Mouse (Mus musculus) 3T3-L1 (cell line): ENCODE measurements around the gene Map4k4.

Experiments used
- DNase-seq: peaks from one replicate; pipeline ENCODE4 v3.0.0-alpha.2; 2015; ENCODE audit warnings: low read depth, low spot score

The Map4k4 gene

DNA sequence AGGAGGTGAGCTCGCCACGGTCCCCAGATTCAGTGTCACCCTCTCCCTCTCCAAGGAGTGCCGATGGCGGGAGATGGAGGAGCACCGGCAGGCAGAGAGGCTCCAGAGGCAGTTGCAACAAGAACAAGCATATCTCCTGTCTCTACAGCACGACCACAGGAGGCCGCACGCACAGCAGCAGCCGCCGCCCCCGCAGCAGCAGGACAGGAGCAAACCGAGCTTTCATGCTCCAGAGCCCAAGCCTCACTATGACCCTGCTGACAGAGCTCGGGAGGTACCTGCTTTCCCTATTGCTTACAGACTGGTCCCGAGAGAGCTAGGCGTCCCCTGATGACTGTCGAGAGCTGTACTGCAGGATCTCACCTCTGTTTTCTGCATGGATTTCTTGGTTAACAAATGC lies 99.8 kb downstream of the Map4k4 start:
- no peak for DNase-seq

DNA sequence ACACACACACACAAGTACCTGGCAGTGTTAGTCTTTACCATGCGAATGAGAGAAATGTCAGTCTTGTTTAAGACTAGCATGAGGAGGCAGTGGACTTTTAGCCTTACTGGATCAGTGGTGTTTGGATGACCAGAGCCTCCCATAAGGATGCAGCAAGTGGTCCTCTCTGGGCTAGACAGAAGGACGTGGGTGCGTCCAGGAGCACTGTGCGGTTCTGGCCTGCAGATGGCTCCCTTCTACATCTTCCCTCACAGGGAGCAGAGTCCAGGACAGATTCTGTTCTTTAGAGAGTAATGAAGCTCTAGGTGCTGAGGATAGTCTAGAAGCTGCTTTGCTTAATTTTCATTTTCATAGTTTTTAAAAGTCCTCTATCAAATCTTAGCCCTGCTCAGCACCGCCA lies 100.2 kb downstream of the Map4k4 start:
- DNase-seq: peak; percentile 61

DNA sequence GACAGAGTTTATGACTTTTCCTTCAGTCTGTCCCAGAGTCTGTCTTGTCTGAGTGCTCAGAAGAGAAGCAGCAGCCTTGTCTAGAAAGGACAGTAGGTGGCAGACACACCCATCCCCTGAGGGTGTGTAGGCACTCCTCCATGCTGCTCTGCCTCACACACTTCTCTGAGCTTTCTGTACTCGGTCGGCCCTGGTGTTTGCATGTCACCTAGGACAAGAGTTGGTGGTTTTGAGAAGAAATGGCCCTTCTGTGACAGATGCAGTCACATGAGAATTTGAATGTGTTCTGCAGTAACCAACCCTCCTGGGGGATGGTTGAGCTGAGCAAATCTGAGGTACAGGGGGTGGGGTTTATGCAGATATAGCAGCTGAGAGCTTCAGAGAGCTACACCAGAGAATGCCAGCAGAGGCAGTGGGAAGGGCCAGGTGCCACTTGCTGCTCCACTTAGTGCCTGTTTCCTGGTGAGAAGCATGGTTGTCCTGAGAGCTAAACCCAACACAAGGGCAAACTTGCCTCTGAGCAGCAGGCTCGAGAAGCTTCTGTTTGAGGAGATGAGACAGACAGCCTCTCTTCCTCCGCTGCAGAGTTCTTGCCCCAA lies 101.5 kb downstream of the Map4k4 start:
- peak; percentile 40 for DNase-seq

DNA sequence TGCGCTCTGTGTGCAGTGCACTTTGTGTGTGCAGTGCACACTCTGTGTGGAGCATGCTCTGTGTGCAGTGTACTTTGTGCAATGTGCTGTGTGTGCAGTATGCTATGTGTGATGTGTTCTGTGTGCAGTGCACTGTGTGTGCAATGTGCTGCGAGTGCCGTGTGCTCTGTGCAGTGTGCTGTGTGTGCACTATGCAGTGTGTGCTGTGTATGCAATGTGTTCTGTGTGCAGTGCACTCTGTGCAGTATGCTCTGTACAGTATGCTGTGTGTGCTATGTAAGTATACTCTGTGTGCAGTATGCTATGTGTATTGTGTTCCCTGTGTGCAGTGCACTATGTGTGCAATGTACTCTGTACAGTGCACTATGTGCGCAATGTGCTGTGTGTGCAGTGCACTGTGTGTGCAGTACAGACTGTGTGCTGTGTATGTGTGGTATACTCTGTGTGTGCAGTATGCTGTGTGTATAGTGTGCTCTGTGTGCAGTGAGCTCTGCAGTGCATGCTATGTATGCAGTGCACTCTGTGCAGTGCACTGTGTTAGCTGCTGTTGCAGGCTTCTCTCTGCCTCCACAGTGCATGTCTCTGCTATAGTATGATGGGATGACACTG lies 105.4 kb downstream of the Map4k4 start:
- no peak for DNase-seq

DNA sequence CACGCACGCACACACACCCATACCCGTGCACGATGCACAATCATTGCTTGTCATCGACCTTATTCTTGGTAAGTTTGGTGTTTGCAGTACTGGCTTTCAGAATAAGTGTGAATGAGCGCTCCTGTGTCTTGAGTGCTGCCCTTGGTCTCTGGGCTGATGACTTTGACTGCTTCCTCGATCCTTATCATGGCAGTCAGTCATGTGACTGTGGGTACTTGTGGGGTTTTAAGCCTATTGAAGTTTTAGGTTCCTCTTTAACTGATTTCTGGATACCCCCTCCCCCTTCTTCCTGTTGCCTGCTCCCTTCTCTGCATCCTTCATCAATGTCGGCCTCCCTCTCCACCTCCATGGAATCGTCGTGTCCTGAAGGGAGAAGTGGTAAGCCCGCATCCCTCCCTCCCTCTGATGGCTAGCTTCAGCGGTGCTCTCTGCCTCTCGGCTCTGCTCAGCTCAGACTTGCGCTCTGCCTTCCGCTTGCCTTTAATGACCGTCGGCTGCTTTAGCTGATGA lies 107.3 kb downstream of the Map4k4 start:
- DNase-seq: no peak

DNA sequence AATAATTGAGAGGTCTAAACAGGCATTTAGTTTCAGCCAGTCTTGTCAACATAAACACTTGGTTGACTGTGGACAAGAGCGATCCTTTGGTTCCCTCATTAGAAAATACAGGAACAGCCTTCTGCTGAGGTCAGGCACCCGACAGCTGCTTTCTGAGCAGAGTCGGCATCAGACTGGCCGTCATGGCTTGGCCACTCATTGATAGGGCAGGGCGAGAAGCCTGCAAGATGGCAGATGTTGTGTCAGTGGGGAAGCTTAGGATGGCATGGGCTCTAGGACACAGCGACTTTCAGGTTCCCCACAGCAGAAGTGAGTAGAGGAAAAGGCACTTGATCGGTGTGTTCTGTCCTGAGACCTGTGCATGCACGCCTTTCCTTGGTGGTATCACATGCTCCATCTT lies 112.0 kb downstream of the Map4k4 start:
- DNase-seq: no peak

DNA sequence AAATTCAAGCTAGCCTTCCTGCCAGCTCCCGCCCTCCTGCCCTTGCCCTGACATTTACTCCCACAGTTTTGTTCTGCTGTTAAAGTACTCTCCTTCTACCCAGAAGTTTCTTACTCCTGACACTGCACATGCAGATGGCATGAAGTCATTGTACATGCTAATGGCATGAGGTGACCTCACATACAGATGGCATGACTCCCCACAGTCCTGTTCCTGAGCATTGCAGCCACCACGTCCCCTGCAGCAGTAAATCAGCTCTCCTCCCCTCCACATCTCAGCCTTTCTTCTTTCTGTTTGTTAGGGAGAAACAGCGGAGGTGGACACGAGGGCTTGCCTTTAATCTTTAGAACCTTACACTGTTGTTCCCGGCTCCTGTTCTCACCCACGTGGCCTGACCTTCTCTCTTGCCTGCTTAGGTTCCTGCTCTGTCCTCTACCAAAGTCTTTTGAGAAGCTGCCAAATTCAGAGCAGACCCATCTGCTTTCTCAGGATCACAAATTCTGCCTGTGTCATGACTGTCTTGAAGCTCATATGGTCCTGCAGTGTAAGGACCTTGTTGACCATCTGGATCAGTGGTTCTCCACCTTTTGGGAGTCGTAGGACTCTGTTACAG lies 114.5 kb downstream of the Map4k4 start:
- DNase-seq: no peak

DNA sequence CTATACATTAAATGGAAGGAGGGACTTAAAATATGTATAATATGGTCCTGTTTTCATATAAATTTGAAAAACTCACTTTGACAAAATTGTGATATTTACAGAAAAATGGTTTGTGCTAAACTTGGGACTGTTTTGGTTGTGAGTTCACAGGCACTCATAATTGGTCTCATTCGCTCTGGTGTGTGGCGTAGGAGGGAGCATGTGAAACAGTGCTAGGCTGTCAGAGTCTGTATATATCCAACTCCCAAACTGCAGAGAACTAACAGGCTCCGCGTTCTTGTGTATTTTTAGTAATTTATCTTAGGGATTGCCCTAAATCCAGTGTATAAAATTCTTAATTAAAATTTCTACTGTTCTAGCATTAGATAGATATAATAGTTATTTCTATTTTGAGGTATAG lies 120.9 kb downstream of the Map4k4 start:
- no peak for DNase-seq

DNA sequence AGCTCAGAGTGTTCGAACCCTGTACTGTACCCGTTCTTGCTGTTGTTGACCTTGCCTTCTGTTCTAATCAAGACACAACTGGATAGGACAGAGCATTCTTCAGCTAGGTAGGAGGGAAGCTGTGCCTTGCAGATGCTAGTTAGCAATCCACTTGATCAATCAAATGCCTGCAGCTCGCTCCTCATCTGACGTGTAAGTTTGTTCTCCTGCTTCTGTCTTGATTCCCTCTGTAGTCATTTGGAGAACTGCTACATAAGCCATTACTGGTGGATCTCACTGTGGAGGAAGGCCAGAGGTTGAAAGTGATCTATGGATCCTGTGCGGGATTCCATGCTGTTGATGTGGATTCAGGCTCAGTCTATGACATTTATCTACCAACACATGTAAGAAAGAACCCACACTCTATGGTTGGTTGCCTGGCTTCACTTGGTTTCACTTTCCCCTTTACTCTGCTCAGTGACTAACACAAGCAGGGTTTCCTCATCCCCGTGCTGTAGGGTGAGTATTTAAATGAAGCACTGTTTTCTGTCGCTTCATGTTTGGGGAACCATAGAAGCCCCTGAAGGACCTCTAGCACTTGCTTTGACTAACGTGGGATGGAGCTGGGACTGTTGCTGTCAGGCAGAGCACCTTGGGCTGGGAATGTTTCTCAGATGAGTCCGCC lies 121.9 kb downstream of the Map4k4 start:
- DNase-seq: no peak

DNA sequence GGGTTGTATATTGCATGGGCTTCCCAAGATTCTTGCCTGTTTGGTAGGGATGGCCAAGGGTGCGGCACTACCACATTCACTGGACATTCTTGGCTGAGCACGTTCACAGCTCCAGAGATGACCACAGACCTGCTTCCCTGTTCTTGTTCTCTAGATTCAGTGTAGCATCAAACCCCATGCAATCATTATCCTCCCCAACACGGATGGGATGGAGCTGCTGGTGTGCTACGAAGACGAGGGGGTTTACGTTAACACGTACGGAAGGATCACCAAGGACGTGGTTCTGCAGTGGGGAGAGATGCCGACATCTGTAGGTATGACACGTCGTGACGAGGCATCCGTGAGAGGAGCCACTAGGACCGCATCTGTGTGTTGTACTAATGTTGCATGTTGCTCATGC lies 122.5 kb downstream of the Map4k4 start:
- DNase-seq: no peak

DNA sequence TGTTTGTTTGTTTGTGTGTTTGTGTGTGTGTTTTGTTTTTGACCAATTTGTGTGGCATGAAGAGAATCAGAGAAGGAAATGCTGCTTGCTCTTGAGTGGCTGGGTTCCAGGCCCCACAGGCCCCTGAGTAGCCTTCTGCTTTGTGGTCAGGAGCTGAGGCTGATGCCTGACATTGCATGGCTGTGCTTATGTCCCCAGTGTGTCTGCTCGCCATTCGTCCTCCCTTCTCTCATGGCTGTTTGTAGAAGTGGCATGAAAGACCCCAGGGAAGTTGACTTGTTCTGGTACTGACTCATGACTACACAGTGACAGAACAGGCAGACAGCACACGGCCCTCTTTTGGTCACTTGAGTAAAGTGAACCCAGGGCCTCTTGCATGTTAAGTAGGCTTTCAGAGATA lies 123.0 kb downstream of the Map4k4 start:
- DNase-seq: no peak

DNA sequence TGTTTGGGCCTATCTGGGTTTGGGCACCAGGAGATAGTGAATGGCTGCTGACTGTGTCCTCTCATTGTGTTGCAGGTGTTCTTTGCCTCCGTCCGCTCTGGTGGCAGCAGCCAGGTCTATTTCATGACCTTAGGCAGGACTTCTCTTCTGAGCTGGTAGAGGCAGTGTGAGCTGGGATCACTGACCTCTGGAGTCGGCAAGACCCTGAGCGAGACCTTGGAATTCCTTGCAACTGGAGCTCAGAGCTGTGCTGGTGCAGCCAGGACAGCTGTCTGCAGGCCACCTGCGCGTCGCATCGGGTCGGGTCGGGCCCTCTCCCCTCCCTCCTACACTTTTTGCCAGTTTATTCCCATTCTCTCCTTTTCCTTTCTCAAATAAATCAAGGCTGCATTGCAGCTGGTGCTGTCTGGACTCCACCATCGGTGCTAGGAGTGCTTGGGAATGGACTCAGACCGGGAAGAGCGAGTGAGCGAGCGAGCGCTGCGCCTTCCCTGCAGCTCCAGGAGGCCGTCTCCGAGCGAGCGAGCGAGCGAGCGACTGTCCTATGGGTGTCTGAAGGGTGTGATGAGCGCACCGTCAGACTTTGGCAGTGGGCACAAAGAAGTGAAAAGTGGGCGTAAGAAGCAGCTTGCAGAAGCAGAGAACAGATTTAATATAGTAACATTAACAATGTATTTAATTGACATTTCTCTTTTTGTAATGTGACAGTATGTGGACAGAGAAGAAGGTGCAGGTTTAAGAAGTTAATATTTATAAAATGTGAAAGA lies 124.0 kb downstream of the Map4k4 start:
- DNase-seq: no peak

DNA sequence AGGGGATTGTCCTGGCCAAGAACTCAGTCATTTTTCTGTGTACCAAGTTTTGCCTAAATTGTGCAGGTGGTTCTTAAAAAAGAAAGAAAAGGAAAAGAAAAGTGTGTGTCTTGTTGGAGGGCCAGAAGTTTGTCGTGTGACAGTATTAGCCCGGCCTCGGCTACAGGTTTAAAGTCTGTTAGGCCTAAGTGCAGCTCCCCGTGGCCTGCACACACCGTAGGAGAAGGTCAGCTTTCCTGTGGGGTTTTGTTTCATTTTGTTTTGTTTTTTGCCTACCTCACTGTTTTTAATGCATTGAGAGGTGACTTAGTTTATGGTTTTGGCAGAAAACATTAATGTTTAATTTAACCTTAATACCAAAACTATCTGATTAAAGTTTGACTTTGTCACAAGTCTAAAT lies 124.7 kb downstream of the Map4k4 start:
- no peak for DNase-seq

DNA sequence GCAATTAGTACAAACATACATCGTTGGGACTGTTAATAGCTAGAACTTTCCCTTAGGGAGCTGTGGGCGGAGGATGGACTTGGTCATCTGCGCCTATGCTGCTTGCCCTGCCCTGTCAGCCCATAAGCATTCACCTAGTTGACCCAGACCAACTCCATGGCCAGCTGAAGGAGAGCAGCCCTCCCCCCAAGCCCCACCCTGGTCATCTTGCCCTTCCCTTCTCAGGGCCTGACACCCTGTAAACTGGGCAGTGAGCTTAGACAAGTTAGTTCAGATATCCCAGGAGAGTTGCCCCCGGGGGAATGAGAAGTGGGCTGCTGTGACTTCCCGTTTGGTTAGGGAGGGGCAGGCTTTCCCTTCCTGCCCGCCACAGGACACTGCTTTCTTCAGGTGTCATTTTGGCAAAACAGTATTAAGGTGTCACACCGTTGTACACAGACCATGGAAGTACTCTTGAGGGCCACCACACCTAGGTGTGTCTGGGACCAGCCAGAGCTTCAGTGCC lies 126.5 kb downstream of the Map4k4 start:
- no peak for DNase-seq

DNA sequence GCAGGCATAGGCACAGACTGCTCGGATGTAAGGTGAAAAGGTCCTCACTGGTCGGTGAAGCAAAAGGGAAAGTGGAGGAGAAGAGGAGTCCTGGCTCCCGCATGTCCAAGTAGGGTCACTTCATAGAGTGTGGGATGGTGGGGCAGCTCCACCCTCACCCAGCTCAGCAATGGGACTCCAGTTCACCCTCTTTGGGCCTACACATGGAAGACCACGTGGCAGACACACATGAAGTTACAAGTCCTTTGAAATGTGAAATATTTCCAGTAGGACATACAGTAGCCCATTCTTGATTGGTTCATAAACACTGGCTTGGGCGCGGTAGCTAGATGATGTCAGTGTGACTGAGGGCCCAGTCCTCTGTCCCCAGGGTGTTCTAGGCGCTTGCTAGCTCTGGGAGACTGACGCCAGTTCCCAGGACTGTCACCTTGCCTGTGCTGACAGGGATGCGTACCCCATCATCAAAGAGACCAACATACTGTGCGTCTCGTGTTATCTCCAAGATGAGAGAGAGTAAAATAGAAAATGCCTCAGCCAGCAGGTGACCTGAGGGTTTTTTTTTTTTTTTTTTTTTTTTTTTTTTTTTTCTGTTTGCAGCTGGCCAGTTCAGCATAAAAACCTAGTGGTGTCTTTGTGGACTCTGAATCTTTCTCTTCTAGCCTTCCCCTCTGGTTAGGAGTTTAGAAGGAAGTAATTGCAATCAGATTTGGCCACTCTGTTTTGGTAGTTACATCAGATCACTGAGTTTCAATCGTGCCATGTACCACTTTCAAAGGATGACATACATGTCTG lies 127.7 kb downstream of the Map4k4 start:
- DNase-seq: no peak

DNA sequence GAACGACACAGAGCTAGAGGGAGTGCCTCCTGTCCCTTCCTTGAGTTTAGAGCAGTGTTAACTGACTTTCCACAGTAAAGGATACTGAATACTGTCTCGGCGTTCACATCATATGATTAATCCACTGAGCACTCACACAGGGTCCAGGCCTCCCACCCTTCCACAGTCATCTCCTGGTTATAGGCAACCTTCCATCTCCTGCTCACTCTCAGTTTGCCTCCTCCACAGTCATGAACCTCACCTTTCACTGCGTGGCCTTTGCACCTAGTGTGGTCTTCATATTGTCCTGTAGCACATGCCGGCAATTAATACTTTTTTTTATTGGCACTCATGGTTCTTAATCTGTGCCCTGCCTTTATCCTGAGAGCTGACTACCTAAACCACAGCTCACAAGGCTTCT lies 128.9 kb downstream of the Map4k4 start:
- DNase-seq: no peak

DNA sequence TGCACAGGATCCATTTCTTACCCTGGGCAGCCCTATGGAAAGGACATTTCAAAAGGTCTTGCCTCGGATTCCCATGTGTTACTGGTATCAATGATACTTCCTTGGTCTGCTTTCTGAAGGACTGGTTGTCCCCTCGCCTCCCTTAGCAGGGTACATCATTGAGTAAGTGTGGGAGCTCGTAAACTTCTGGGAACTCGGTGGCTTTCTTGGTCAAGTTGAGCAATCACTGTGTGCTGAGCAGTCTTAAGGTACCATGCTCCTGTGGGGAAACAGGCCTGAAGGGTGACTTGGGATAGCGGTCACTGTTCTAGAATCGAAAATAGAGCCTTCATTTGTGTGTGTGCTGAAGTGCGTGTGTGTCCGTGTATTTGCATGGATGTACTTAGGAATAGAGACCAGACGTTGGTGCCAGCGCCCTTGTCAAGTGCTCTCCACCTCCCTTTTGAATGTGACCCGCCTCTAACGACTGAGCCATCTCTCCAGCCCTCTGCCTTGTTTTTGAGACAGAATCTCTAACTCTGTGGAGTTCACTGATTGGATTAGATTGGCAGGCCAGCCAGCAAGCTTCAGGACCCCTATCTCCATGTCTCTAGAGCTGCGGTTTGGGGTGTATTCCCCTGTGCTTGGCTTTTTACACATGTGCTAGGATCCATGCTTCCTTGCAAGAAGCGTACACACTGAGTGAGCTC lies 129.7 kb downstream of the Map4k4 start:
- DNase-seq: no peak

DNA sequence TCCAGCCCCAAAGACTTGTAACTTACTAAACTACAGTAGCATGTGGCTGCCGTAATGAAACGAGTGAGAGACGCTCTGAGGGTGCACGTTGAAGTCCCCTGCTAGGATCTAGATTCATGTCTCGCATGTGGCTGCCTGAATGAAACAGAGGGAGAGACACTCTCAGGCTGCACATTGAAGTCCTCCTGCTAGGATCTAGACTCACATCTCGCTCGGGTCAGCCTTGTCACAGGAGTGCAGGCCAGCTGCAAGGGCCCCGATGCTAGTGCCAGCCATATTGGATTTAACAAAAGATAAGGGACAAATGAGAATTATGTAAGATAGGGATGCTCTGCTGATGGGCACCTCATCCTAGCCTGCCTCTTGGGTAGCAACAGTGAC lies 130.3 kb downstream of the Map4k4 start:
- no peak for DNase-seq

DNA sequence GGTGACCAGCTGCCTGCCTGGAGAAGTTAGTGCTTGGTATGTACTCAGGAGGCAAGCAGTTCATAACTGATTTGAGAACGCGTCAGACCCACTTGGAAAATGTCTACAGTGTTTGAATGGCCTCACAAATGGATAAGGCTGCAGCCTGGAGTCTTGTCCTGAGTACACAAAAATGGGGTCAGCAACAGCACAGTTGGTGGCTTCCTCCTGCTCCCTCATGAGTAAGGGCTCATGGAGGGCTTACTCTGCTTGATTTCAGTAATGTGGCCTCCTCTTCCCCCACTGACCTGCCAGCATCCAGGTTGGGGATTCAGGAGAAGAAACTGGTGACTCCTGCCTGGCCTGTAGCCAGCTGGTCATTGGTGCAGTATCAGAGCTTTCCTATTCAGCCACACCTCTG lies 130.9 kb downstream of the Map4k4 start:
- DNase-seq: no peak

DNA sequence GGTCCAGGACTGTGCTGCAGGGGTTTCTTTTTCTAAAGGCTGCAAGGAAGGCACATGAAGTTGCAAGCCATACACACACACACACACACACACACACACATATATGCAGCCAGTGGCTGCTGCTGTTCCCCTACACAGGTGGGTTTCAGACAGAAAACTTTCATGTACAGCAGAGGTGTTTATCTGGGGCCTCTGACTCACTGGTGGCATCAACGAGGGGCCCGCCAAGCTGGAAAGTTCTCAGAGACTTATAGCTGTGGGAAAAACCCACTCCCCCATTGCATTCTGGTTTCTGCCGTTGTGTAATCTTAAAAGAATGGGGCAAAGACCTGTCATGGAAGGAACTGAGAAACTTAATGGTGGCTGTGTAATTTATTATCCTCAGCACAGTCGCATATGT lies 132.6 kb downstream of the Map4k4 start:
- DNase-seq: no peak
